Mouse (Mus musculus) thymus, adult 2 months (tissue): Measurements from ENCODE around the gene Trh.

Source experiments
- CTCF ChIP-seq: fragments of 200-500 bp; IDR thresholded peaks from 2 replicates; pipeline ENCODE4 v1.5.1; 2012; ENCODE audit warnings: mild to moderate bottlenecking, control low read depth, low read length, moderate library complexity, borderline replicate concordance; ENCODE audit not compliant: control insufficient read depth, poor library complexity, insufficient read depth; ENCODE audit errors: extremely low read depth
- POLR2A ChIP-seq: fragments of 200-500 bp; IDR thresholded peaks from 2 replicates; pipeline ENCODE4 v1.6.1; 2012; ENCODE audit warnings: mild to moderate bottlenecking, low read length, control low read depth, moderate library complexity; ENCODE audit not compliant: control insufficient read depth, poor library complexity, insufficient read depth; ENCODE audit errors: extremely low read depth

DNA sequence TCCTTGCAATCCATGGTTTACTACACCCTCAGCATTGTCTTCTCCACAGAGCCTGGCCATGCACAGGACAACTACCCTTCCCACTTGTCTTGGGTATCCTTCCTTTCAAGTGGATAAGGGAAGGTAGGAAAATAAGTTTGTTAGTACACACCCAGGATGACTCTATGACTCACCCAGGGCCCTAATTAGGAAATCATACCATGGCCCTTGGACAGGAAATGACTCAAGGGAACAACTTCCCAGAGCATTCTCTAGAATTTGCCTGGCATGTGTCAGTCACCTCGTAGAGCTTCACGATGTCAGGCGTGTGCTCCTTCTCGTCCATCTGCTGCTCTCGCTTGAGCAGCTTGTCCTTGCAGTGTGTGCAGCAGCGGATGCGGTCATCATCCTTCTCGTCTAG lies 45.0 kb downstream of the Trh start:
- TF ChIP-seq POLR2A (no peak), CTCF (no peak)
